Mouse (Mus musculus) forebrain, embryonic 13.5 days (tissue): ENCODE measurements around the gene Hadhb. TPM values are rescaled to one million over a fixed set of nuclear protein-coding genes. Genes with fewer than 3 reads are reported as not detected.

Experiments
- ATAC-seq: fragments of 200-750 bp; cut with Nextera tagmentation; 2 replicates; pipeline ENCODE4 v1.8.0; 2017
- H3K27ac ChIP-seq: fragments of 300-500 bp; sonication (generic); 2 replicates; pipeline ENCODE4 v1.5.1; 2015; ENCODE audit warnings: inconsistent platforms, mild to moderate bottlenecking, moderate library complexity
- H3K27me3 ChIP-seq: fragments of 300-500 bp; sonication (generic); 2 replicates; pipeline ENCODE4 v1.6.1; 2015; ENCODE audit warnings: mild to moderate bottlenecking, inconsistent platforms
- H3K36me3 ChIP-seq: fragments of 300-500 bp; sonication (generic); 2 replicates; pipeline ENCODE4 v1.6.1; 2015; ENCODE audit warnings: mild to moderate bottlenecking, inconsistent platforms; ENCODE audit not compliant: poor library complexity, severe bottlenecking
- H3K4me1 ChIP-seq: fragments of 300-500 bp; sonication (generic); 2 replicates; pipeline ENCODE4 v1.6.1; 2015; ENCODE audit warnings: inconsistent platforms
- H3K4me2 ChIP-seq: fragments of 300-500 bp; sonication (generic); 2 replicates; pipeline ENCODE4 v1.6.1; 2015; ENCODE audit warnings: inconsistent platforms, mild to moderate bottlenecking, moderate library complexity
- H3K4me3 ChIP-seq: fragments of 300-500 bp; sonication (generic); 2 replicates; pipeline ENCODE4 v1.5.1; 2015; ENCODE audit warnings: mild to moderate bottlenecking, inconsistent platforms
- H3K9ac ChIP-seq: fragments of 300-500 bp; sonication (generic); 2 replicates; pipeline ENCODE4 v1.6.1; 2015; ENCODE audit warnings: mild to moderate bottlenecking, inconsistent platforms
- H3K9me3 ChIP-seq: fragments of 300-500 bp; sonication (generic); replicated peaks from 2 replicates; pipeline ENCODE4 v1.6.1; 2016; ENCODE audit warnings: inconsistent platforms
- WGBS: fragments of 180-500 bp; shearing (Covaris S2); methylation state at CpG from one replicate; pipeline ENCODE4 v1.1.7; 2015; 5-methylcytosine and 5-hydroxymethylcytosine counted together
- polyA plus RNA-seq: library from polyadenylated mRNA; unstranded; fragments of >200 nt; fragmentation: Nextera tagmentation; extraction: Ambion mirVana; gene quantifications from 2 replicates; pipeline ENCODE4 v1.2.1, GENCODE M21; 2015

Gene Hadhb
- polyA plus RNA-seq, 1 experiment from 2014 or later, result 80.2 TPM

DNA sequence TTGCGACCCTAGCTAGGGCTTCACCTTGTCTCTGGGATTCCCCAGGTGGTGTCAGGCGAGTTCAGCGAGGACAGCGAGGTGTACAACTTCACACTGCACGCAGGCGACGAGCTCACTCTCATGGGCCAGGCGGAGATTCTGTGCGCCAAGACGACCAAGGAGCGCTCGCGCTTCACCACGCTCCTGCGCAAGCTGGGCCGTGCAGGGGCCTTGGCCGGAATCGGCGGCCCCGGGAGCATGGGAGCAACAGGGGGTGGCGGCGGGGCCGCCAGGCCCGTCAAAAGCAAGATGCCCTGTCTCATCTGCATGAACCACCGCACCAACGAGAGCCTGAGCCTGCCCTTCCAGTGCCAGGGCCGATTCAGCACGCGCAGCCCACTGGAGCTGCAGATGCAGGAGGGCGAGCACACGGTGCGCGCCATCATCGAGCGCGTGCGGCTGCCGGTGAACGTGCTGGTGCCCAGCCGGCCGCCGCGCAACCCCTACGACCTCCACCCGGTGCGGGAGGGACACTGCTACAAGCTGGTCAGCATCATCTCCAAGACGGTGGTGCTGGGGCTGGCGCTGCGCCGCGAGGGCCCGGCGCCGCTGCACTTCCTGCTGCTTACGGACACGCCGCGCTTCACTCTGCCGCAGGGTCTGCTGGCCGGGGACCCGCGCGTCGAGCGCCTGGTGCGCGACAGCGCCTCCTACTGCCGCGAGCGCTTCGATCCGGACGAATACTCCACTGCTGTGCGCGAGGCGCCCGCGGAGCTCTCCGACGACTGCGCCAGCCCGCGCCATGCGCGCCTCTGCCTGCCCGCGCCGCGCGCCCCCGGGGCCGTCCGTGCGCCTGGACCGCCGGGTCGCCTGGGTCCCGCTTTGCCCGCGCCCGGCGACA lies 40.9 kb upstream of the Hadhb start:
- H3K4me2 ChIP-seq, result peak overlapping the region; percentile 75
- H3K4me1 ChIP-seq, result peaks cover 46% of the 10 kb centered on the region
- peaks cover 33% of the 10 kb centered on the region for H3K27me3 ChIP-seq
- peaks cover 80% of the 10 kb centered on the region for H3K36me3 ChIP-seq
- WGBS, result 3% methylated on average over 99 of the region's 103 CpGs
- H3K9me3 ChIP-seq, result no peaks in the 10 kb centered on the region
- ATAC-seq, result peak; percentile 86
- H3K9ac ChIP-seq, result peak overlapping the region; percentile 68
- peak overlapping the region; percentile 47 for H3K4me3 ChIP-seq
- no peak overlapping the region; the same call in 1 of the 2 replicates for H3K27ac ChIP-seq

DNA sequence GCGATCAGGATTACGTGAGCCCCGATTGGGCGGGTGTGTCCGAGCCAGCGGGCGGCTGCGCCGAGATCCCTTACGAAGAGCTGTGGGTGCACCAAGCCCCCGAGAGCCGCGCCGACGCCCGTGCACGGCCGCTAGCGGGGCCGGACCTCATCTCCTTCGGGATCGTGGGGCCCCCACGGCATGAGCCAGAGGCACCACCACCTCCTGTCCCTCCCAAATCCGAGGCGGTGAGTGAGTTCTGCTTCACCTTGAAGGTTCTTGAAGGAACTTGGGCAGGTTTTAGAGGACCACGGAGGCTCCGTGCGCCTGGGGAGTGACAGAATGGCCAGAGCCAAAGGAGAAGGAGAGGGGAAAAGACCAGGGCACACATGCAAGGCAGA lies 40.3 kb upstream of the Hadhb start:
- H3K9me3 ChIP-seq, result no peaks in the 10 kb centered on the region
- peak overlapping the region; percentile 75 for H3K4me2 ChIP-seq
- H3K4me1 ChIP-seq, result peaks cover 40% of the 10 kb centered on the region
- no peak overlapping the region for H3K27ac ChIP-seq
- H3K36me3 ChIP-seq, result peaks cover 81% of the 10 kb centered on the region
- H3K9ac ChIP-seq, result peak overlapping the region; percentile 68
- 4% methylated on average over 28 of the region's 28 CpGs for WGBS
- H3K4me3 ChIP-seq, result peak overlapping the region; percentile 47
- no peak for ATAC-seq
- H3K27me3 ChIP-seq, result peaks cover 29% of the 10 kb centered on the region

DNA sequence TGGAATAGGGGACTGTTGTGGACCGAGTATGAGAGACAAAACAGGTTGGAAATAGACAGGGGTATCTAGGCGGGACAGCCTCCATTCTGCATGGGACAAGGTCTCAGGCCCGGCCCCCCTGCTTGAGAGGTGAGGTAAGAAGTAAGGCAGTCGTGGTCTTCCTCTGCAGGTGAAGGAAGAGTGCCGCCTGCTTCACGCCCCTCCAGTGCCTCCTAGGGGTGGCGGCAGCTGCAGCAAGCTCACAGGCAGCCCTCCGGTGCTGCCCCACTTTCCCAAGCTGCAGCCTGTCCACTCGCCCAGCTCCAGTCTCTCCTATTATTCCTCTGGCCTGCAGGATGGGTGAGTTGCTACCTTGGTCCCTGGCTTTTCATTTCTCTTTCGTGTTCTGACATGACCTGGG lies 39.3 kb upstream of the Hadhb start:
- ATAC-seq, result no peak
- WGBS, result 35% methylated on average over 10 of the region's 10 CpGs
- peaks cover 28% of the 10 kb centered on the region for H3K27me3 ChIP-seq
- H3K4me1 ChIP-seq, result peaks cover 30% of the 10 kb centered on the region
- no peak overlapping the region for H3K27ac ChIP-seq
- H3K9me3 ChIP-seq, result no peaks in the 10 kb centered on the region
- no peak overlapping the region for H3K4me3 ChIP-seq
- H3K36me3 ChIP-seq, result peaks cover 91% of the 10 kb centered on the region
- no peak overlapping the region for H3K4me2 ChIP-seq
- no peak overlapping the region for H3K9ac ChIP-seq

DNA sequence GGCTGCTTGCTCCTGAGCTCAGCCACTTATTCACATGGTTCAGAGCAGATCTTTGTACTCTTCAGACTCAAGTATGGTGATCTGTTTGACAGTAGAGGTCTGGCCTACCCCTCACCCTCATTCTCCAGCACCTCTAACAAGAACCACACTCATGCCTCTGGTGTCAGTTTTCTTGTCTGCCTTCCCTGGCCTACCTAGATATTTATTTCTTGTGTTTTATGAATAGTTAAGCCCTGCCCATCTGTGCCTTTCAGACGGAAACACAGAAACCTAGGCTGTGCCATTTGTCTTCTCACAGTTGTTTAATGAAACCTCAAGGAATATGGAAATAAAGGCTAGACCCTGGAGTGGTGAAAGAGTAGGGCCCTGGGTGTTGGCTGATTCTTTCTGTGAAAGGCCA lies 37.0 kb upstream of the Hadhb start:
- Histone ChIP-seq H3K9me3 (no peaks in the 10 kb centered on the region), H3K27ac (no peak overlapping the region), H3K4me3 (no peak overlapping the region), H3K4me1 (peaks cover 19% of the 10 kb centered on the region), H3K27me3 (peaks cover 20% of the 10 kb centered on the region), H3K9ac (no peak overlapping the region), H3K4me2 (no peak overlapping the region), H3K36me3 (peaks cover 95% of the 10 kb centered on the region)
- no peak for ATAC-seq
- 69% methylated on average over 1 of the region's 1 CpGs for WGBS

DNA sequence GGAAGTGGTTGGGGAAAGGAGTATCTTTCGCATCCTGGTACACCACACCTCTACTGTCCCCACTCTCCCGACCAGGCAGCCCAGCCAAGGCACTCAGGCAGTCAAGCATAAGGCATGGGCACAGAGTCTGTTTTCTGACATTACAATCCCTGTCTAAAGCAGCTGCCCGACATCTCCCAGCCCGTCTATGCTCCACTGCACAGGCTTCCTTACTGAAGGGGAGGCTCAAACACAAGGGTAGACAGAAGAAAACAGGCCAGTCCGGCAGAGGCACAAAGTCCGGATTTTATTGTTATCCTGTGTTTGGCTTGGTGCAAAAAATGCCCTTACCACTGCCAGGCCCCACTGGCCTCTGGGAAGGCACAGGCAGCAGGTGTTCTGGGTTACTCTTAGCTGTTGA lies 35.9 kb upstream of the Hadhb start:
- H3K4me1 ChIP-seq, result peaks cover 8% of the 10 kb centered on the region
- no peaks in the 10 kb centered on the region for H3K9me3 ChIP-seq
- peaks cover 95% of the 10 kb centered on the region for H3K36me3 ChIP-seq
- WGBS, result 87% methylated on average over 6 of the region's 6 CpGs
- ATAC-seq, result no peak
- H3K9ac ChIP-seq, result no peak overlapping the region
- no peak overlapping the region for H3K4me3 ChIP-seq
- H3K4me2 ChIP-seq, result no peak overlapping the region
- peaks cover 10% of the 10 kb centered on the region; the same call in 1 of the 2 replicates for H3K27me3 ChIP-seq
- no peak overlapping the region for H3K27ac ChIP-seq

DNA sequence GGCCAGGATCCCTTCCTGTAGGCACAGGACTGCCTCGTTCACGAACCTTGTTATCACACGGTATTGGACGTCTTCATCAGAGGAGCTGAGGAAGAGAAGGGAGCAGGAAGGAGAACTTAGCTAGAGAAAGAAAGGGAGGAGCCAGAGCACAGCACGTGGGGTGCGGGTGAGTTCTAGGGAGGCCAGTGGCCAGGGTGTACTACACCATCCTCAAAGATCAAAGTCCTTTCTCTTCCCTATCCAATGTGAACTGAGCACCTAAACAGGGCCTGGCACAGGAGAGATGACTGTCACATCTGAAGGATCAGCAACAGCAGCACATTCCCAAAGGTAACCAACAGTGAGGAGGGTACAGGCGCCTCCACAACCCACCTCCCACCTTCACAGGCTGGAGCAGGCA lies 34.9 kb upstream of the Hadhb start:
- WGBS, result 92% methylated on average over 7 of the region's 7 CpGs
- peaks cover 100% of the 10 kb centered on the region for H3K36me3 ChIP-seq
- H3K9me3 ChIP-seq, result no peaks in the 10 kb centered on the region
- no peak overlapping the region for H3K4me3 ChIP-seq
- no peaks in the 10 kb centered on the region for H3K4me1 ChIP-seq
- no peak overlapping the region for H3K27ac ChIP-seq
- H3K4me2 ChIP-seq, result no peak overlapping the region
- 0 out of 2 replicates have a peak, but pooled peaks cover 5% of the 10 kb centered on the region for H3K27me3 ChIP-seq
- H3K9ac ChIP-seq, result no peak overlapping the region
- no peak for ATAC-seq

DNA sequence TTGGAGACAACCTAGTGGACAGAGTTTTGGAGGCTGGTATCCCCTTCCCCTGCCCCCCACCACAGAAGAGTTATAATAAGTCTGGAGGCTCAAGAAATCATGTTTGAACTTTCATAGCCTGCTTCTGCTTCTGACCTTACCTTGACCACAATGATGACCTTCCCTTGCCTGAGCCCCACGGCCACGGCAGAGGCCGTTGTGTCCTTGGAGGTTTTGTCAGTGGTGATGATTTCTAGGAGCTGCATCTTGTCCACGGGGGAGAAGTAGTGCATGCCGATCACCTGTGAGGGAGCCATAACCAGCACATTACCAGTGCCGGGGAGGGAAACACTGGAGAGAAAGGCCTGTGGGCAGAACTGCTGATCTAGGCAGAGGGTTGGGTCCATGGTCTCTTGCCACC lies 32.6 kb upstream of the Hadhb start:
- Histone ChIP-seq H3K27ac (no peak overlapping the region), H3K4me3 (no peak overlapping the region), H3K36me3 (peaks cover 99% of the 10 kb centered on the region), H3K4me2 (no peak overlapping the region), H3K27me3 (no peaks in the 10 kb centered on the region), H3K9ac (no peak overlapping the region), H3K9me3 (no peaks in the 10 kb centered on the region), H3K4me1 (no peaks in the 10 kb centered on the region)
- WGBS, result 93% methylated on average over 6 of the region's 6 CpGs
- ATAC-seq, result no peak

DNA sequence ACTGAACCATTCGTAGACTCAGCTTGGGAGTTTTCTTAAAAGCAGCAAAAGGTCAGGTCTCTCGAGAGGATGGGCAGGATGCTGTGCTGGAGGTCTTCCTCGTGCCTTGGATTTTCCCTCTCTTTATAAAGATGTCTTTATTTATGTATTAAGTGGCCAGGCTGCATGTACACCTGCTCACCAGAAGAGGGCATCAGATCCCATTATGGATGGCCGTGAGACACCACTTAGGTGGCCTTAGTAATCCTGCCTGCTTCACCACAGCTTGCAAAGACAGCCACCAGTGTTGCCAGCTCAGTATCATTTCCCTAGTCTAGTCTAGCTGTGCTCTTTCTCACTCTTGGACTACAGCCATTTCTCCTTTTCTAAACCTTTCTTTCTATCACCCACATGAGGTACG lies 29.5 kb upstream of the Hadhb start:
- H3K27me3 ChIP-seq, result no peaks in the 10 kb centered on the region
- H3K27ac ChIP-seq, result no peak overlapping the region
- no peak overlapping the region for H3K4me3 ChIP-seq
- no peak overlapping the region for H3K9ac ChIP-seq
- H3K36me3 ChIP-seq, result peaks cover 92% of the 10 kb centered on the region
- no peaks in the 10 kb centered on the region for H3K4me1 ChIP-seq
- ATAC-seq, result 0 out of 2 replicates have a peak, but pooled peaks have one; percentile 38
- WGBS, result 46% methylated on average over 5 of the region's 5 CpGs
- H3K4me2 ChIP-seq, result no peak overlapping the region
- H3K9me3 ChIP-seq, result no peaks in the 10 kb centered on the region

DNA sequence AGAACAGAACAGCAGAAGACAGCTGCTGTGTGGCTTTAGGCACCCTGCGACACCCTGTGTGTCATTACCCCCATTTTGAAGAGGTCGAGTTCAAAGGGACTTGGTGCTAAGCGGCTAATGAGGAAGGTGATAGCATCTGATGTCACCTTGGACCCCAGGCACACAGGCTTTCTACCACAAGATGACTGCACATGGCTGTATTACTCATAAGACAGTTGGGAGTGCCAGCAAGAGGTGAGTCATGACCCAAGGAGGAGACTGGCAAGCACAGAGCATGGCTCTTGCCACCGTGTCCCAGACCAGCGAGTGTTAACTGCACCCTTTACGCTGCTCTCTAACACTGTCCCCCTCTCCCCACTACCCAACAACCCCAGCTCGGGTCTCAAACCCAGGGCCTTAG lies 28.3 kb upstream of the Hadhb start:
- H3K4me1 ChIP-seq, result no peaks in the 10 kb centered on the region
- ATAC-seq, result no peak
- H3K9ac ChIP-seq, result no peak overlapping the region
- H3K4me3 ChIP-seq, result no peak overlapping the region
- WGBS, result 82% methylated on average over 7 of the region's 7 CpGs
- H3K36me3 ChIP-seq, result peaks cover 87% of the 10 kb centered on the region
- H3K27me3 ChIP-seq, result no peaks in the 10 kb centered on the region
- no peak overlapping the region for H3K27ac ChIP-seq
- no peaks in the 10 kb centered on the region for H3K9me3 ChIP-seq
- H3K4me2 ChIP-seq, result no peak overlapping the region

DNA sequence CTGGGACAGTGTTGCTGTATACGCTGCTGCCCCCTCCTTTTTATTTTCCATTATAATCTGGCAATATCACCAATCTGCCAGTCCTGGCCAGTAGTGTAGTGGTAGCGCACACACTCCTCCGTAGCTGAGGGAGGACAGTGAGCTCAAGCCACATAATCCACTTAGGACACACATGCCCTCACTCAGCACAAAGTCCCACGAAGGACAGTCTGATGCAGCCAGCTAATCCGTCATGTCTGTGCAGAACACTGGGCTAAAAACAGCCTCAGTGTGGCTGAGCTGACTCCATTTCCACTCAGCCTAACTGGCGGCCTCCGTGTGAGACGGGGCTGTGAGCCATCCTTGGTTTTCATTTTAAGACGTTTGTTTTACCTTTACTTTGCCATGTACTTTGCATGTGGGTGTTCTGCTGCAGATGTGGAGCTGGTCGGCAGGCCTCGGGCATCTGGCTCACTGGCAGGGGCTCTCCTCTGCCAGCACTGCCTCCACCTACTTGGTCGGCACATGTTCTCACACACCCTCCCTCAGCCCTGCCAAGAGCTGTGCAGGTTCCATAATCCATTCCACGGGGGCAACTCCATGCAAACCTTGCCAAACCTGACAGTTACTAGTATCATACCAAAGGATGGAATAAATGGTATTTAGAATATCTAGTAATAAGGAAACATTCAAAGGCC lies 27.0 kb upstream of the Hadhb start:
- H3K4me3 ChIP-seq, result no peak overlapping the region
- no peak overlapping the region for H3K27ac ChIP-seq
- no peak for ATAC-seq
- H3K36me3 ChIP-seq, result peaks cover 87% of the 10 kb centered on the region
- no peaks in the 10 kb centered on the region for H3K9me3 ChIP-seq
- H3K9ac ChIP-seq, result no peak overlapping the region
- 92% methylated on average over 13 of the region's 13 CpGs for WGBS
- H3K27me3 ChIP-seq, result no peaks in the 10 kb centered on the region
- no peak overlapping the region for H3K4me2 ChIP-seq
- no peaks in the 10 kb centered on the region for H3K4me1 ChIP-seq

DNA sequence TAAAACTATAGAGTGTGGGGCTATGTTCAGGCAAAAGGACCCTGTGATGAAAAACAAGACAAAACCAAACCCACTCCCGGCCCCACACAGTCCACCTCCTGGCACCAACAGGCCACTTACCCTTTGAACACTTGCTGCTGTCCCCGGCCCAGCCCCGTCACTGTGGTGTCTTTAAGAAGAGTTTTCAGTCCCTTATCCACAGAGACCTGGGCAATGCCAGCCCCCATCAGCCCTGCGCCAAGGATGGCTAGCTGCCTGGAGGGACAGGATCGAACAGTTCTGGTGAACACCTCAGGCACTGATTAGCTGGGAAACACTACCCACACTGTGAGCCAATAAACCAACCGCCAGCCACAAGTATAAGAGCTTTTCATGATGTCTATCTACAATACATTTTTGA lies 26.4 kb upstream of the Hadhb start:
- peaks cover 86% of the 10 kb centered on the region for H3K36me3 ChIP-seq
- no peaks in the 10 kb centered on the region for H3K9me3 ChIP-seq
- H3K27ac ChIP-seq, result no peak overlapping the region
- H3K9ac ChIP-seq, result no peak overlapping the region
- ATAC-seq, result no peak
- 92% methylated on average over 6 of the region's 6 CpGs for WGBS
- no peak overlapping the region for H3K4me2 ChIP-seq
- H3K4me1 ChIP-seq, result no peaks in the 10 kb centered on the region
- no peak overlapping the region for H3K4me3 ChIP-seq
- H3K27me3 ChIP-seq, result no peaks in the 10 kb centered on the region

DNA sequence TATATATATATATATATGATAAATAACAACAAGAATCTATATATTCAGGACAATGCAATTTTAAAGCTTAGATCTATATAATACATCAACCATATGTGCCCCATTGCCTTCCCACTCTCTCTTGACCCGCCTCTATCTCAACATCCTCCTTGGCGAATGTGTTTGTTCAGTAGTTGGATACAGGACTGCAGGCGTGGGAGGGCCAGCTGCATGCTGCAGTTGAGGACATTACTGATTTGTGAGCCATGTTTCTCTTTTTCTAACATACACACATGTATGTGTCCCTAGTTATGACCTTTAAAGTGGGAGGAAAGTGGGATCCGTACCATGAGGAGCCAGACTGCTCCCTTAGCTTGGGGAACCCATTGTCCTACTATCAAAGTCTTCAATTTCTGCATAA lies 23.8 kb upstream of the Hadhb start:
- WGBS, result 89% methylated on average over 4 of the region's 4 CpGs
- Histone ChIP-seq H3K4me3 (no peak overlapping the region), H3K27ac (no peak overlapping the region), H3K4me2 (no peak overlapping the region), H3K4me1 (no peaks in the 10 kb centered on the region), H3K9ac (no peak overlapping the region), H3K36me3 (peaks cover 81% of the 10 kb centered on the region), H3K27me3 (no peaks in the 10 kb centered on the region), H3K9me3 (no peaks in the 10 kb centered on the region)
- ATAC-seq, result no peak
